Mouse (Mus musculus) embryonic facial prominence, embryonic 12.5 days (tissue): ENCODE measurements at regions not wholly inside any gene's neighbourhood (a gene's known extent, or its start where the extent isn't known, plus 50 kb on each side); places are given as distances from the start of the nearest gene placed in this dataset.

Experiments used
- ATAC-seq: fragments of 200-750 bp; cut with Nextera tagmentation; 2 replicates; pipeline ENCODE4 v1.8.0; 2017; ENCODE audit not compliant: insufficient number of reproducible peaks, insufficient read depth, low FRiP score, low TSS enrichment
- H3K27ac ChIP-seq: fragments of 300-500 bp; sonication (generic); 2 replicates; pipeline ENCODE4 v1.5.1; 2016; ENCODE audit warnings: mild to moderate bottlenecking
- H3K27me3 ChIP-seq: fragments of 300-500 bp; sonication (generic); 2 replicates; pipeline ENCODE4 v1.6.1; 2016; ENCODE audit warnings: mild to moderate bottlenecking, moderate library complexity
- H3K36me3 ChIP-seq: fragments of 300-500 bp; sonication (generic); 2 replicates; pipeline ENCODE4 v1.6.1; 2016; ENCODE audit warnings: mild to moderate bottlenecking
- H3K4me1 ChIP-seq: fragments of 300-500 bp; sonication (generic); 2 replicates; pipeline ENCODE4 v1.6.1; 2016
- H3K4me2 ChIP-seq: fragments of 300-500 bp; sonication (generic); replicated peaks from 2 replicates; pipeline ENCODE4 v1.6.1; 2016; ENCODE audit warnings: mild to moderate bottlenecking, moderate library complexity
- H3K4me3 ChIP-seq: fragments of 300-500 bp; sonication (generic); 2 replicates; pipeline ENCODE4 v1.5.1; 2016; ENCODE audit warnings: mild to moderate bottlenecking
- H3K9ac ChIP-seq: fragments of 300-500 bp; sonication (generic); 2 replicates; pipeline ENCODE4 v1.6.1; 2016; ENCODE audit warnings: mild to moderate bottlenecking, moderate library complexity
- H3K9me3 ChIP-seq: fragments of 300-500 bp; sonication (generic); 2 replicates; pipeline ENCODE4 v1.6.1; 2016; ENCODE audit warnings: mild to moderate bottlenecking, moderate library complexity
- WGBS: fragments of 180-500 bp; shearing (Covaris S2); methylation state at CpG from one replicate; pipeline ENCODE4 v1.1.7; 2016; 5-methylcytosine and 5-hydroxymethylcytosine counted together

- WGBS: 53% methylated on average over 8 of the region's 8 CpGs
- no peak overlapping the region for H3K27ac ChIP-seq
- no peak for ATAC-seq
- no peak overlapping the region for H3K9ac ChIP-seq
- no peaks in the 10 kb centered on the region for H3K27me3 ChIP-seq
- H3K4me1 ChIP-seq: no peaks in the 10 kb centered on the region
- no peaks in the 10 kb centered on the region for H3K36me3 ChIP-seq
- no peaks in the 10 kb centered on the region for H3K9me3 ChIP-seq
- no peak overlapping the region for H3K4me3 ChIP-seq
- H3K4me2 ChIP-seq: no peak overlapping the region
Measured at GRCm38 (mm10) chr8:89615863-89616558, 572.0 kb upstream of the Sall1 start.

GRCm38 (mm10) chr8:89609074-89609473, 565.1 kb upstream of the Sall1 start:
- ATAC-seq: no peak

GRCm38 (mm10) chr8:89605905-89606468, 562.0 kb upstream of the Sall1 start:
- Histone ChIP-seq H3K4me2 (no peak overlapping the region), H3K9me3 (no peaks in the 10 kb centered on the region), H3K36me3 (no peaks in the 10 kb centered on the region), H3K27ac (no peak overlapping the region), H3K27me3 (no peaks in the 10 kb centered on the region), H3K4me3 (no peak overlapping the region), H3K9ac (no peak overlapping the region), H3K4me1 (no peaks in the 10 kb centered on the region)
- ATAC-seq: no peak
- 82% methylated on average over 4 of the region's 4 CpGs for WGBS

More at GRCm38 (mm10) chr8:89609074-89609473, 565.1 kb upstream of the Sall1 start:
- no peaks in the 10 kb centered on the region for H3K4me1 ChIP-seq
- H3K27me3 ChIP-seq: no peaks in the 10 kb centered on the region
- no peak overlapping the region for H3K4me3 ChIP-seq
- no peaks in the 10 kb centered on the region for H3K9me3 ChIP-seq
- 66% methylated on average over 4 of the region's 4 CpGs for WGBS
- H3K36me3 ChIP-seq: no peaks in the 10 kb centered on the region
- H3K4me2 ChIP-seq: no peak overlapping the region
- no peak overlapping the region for H3K27ac ChIP-seq
- no peak overlapping the region for H3K9ac ChIP-seq

GRCm38 (mm10) chr8:89604461-89604860, 560.5 kb upstream of the Sall1 start:
- WGBS: 93% methylated on average over 3 of the region's 3 CpGs
- no peaks in the 10 kb centered on the region for H3K4me1 ChIP-seq
- no peak for ATAC-seq

GRCm38 (mm10) chr8:89596380-89596779, 552.4 kb upstream of the Sall1 start:
- no peaks in the 10 kb centered on the region for H3K4me1 ChIP-seq
- H3K27ac ChIP-seq: no peak overlapping the region
- 70% methylated on average over 7 of the region's 7 CpGs for WGBS
- no peaks in the 10 kb centered on the region for H3K36me3 ChIP-seq
- H3K4me3 ChIP-seq: no peak overlapping the region
- no peak for ATAC-seq
- no peak overlapping the region for H3K9ac ChIP-seq
- H3K4me2 ChIP-seq: no peak overlapping the region
- H3K9me3 ChIP-seq: no peaks in the 10 kb centered on the region
- H3K27me3 ChIP-seq: no peaks in the 10 kb centered on the region

More at GRCm38 (mm10) chr8:89604461-89604860, 560.5 kb upstream of the Sall1 start:
- no peak overlapping the region for H3K4me2 ChIP-seq
- no peak overlapping the region for H3K27ac ChIP-seq
- no peaks in the 10 kb centered on the region for H3K27me3 ChIP-seq
- no peaks in the 10 kb centered on the region for H3K9me3 ChIP-seq
- no peak overlapping the region for H3K9ac ChIP-seq
- H3K4me3 ChIP-seq: no peak overlapping the region
- no peaks in the 10 kb centered on the region for H3K36me3 ChIP-seq

- H3K36me3 ChIP-seq: no peaks in the 10 kb centered on the region
- no peak for ATAC-seq
- no peak overlapping the region for H3K4me2 ChIP-seq
- no peak overlapping the region for H3K27ac ChIP-seq
- H3K9ac ChIP-seq: no peak overlapping the region
- peaks cover 3% of the 10 kb centered on the region; the same call in 1 of the 2 replicates for H3K27me3 ChIP-seq
- H3K4me1 ChIP-seq: no peaks in the 10 kb centered on the region
- no peak overlapping the region for H3K4me3 ChIP-seq
- no peaks in the 10 kb centered on the region for H3K9me3 ChIP-seq
Measured at GRCm38 (mm10) chr8:89583091-89583490, 539.1 kb upstream of the Sall1 start.

- H3K27me3 ChIP-seq: peaks cover 3% of the 10 kb centered on the region; the same call in 1 of the 2 replicates
- H3K9ac ChIP-seq: no peak overlapping the region
- H3K4me2 ChIP-seq: no peak overlapping the region
- ATAC-seq: no peak
- H3K9me3 ChIP-seq: no peaks in the 10 kb centered on the region
- H3K27ac ChIP-seq: no peak overlapping the region
- no peaks in the 10 kb centered on the region for H3K4me1 ChIP-seq
- H3K4me3 ChIP-seq: no peak overlapping the region
- H3K36me3 ChIP-seq: no peaks in the 10 kb centered on the region
Measured at GRCm38 (mm10) chr8:89582566-89582965, 538.6 kb upstream of the Sall1 start.

GRCm38 (mm10) chr8:89571816-89572215, 527.9 kb upstream of the Sall1 start:
- ATAC-seq: peak; percentile 69; the same call in 1 of the 2 replicates
- H3K27ac ChIP-seq: no peak overlapping the region
- no peaks in the 10 kb centered on the region for H3K9me3 ChIP-seq
- peaks cover 30% of the 10 kb centered on the region for H3K27me3 ChIP-seq
- no peaks in the 10 kb centered on the region for H3K36me3 ChIP-seq
- 2% methylated on average over 13 of the region's 13 CpGs for WGBS
- no peaks in the 10 kb centered on the region for H3K4me1 ChIP-seq
- no peak overlapping the region for H3K4me3 ChIP-seq
- no peak overlapping the region for H3K9ac ChIP-seq
- H3K4me2 ChIP-seq: no peak overlapping the region

GRCm38 (mm10) chr8:89570639-89571325, 526.8 kb upstream of the Sall1 start:
- H3K27me3 ChIP-seq: peaks cover 34% of the 10 kb centered on the region
- no peaks in the 10 kb centered on the region for H3K4me1 ChIP-seq
- H3K4me2 ChIP-seq: no peak overlapping the region
- 51% methylated on average over 10 of the region's 10 CpGs for WGBS
- H3K9ac ChIP-seq: no peak overlapping the region
- H3K27ac ChIP-seq: no peak overlapping the region
- no peak overlapping the region for H3K4me3 ChIP-seq
- H3K36me3 ChIP-seq: no peaks in the 10 kb centered on the region
- ATAC-seq: no peak
- no peaks in the 10 kb centered on the region for H3K9me3 ChIP-seq

- Histone ChIP-seq H3K27ac (no peak overlapping the region), H3K27me3 (peaks cover 30% of the 10 kb centered on the region), H3K4me3 (no peak overlapping the region), H3K4me1 (no peaks in the 10 kb centered on the region), H3K4me2 (no peak overlapping the region), H3K36me3 (no peaks in the 10 kb centered on the region), H3K9me3 (no peaks in the 10 kb centered on the region), H3K9ac (no peak overlapping the region)
- WGBS: 60% methylated on average over 9 of the region's 9 CpGs
- ATAC-seq: no peak
Measured at GRCm38 (mm10) chr8:89569406-89569805, 525.4 kb upstream of the Sall1 start.

- no peaks in the 10 kb centered on the region for H3K9me3 ChIP-seq
- no peak overlapping the region for H3K9ac ChIP-seq
- no peaks in the 10 kb centered on the region for H3K4me1 ChIP-seq
- H3K27ac ChIP-seq: no peak overlapping the region
- H3K27me3 ChIP-seq: peaks cover 22% of the 10 kb centered on the region
- no peak overlapping the region for H3K4me3 ChIP-seq
- H3K4me2 ChIP-seq: no peak overlapping the region
- no peak for ATAC-seq
- WGBS: 74% methylated on average over 7 of the region's 7 CpGs
- H3K36me3 ChIP-seq: no peaks in the 10 kb centered on the region
Measured at GRCm38 (mm10) chr8:89568641-89569040, 524.7 kb upstream of the Sall1 start.

GRCm38 (mm10) chr8:89566986-89567385, 523.0 kb upstream of the Sall1 start:
- no peak for ATAC-seq
- H3K4me3 ChIP-seq: no peak overlapping the region
- H3K4me2 ChIP-seq: no peak overlapping the region
- WGBS: 61% methylated on average over 7 of the region's 7 CpGs
- H3K4me1 ChIP-seq: no peaks in the 10 kb centered on the region
- H3K9me3 ChIP-seq: no peaks in the 10 kb centered on the region
- H3K36me3 ChIP-seq: no peaks in the 10 kb centered on the region
- H3K27ac ChIP-seq: no peak overlapping the region
- peaks cover 8% of the 10 kb centered on the region; the same call in 1 of the 2 replicates for H3K27me3 ChIP-seq
- no peak overlapping the region for H3K9ac ChIP-seq
